Comparison of ENCODE assay signal across 9 mouse cellular contexts in the genomic region with DNA sequence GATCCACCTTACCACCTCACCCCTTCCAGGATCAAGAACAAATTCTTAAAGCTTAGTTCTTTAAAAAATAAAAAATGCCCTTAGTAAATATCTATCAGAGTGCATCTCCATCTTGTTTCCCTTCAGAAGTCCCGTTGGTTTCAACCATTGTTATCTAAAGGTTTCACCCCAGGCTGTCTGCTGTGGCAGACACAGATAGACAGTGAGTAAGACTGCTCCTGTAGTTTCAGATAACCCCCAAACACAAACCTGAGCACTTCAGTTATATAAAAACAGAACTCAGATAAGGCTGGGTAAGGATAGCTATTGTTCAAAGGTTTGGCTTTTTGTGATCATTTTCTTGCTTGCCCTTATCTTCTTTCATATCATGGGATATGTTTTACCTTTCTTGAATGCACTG.
"Had no signal": no experiment of that assay in that cellular context is flagged by ENCODE, and none has a peak within 500 bp of the region (broad histone marks: within the 10 kb centered on the region; RNA-seq: fewer than 3 reads in every experiment).

No protein-coding gene starts in this region.

- H3K27ac ChIP-seq: limb, embryonic 15.5 days; midbrain, embryonic 12.5 days had no signal

- DNase-seq: kidney, adult 8-10 months; kidney, postnatal 25 days; lung, adult 18-20 months; right cerebral cortex, postnatal 14 days; thymus, postnatal 36 days had no signal

- H3K9me3 ChIP-seq: limb, embryonic 15.5 days; megakaryocyte, embryonic 14.5 days; midbrain, embryonic 12.5 days had no signal

- ATAC-seq: intestine, postnatal 0 days had no signal

- H3K9ac ChIP-seq: limb, embryonic 15.5 days; midbrain, embryonic 12.5 days had no signal

- H3K27me3 ChIP-seq: limb, embryonic 15.5 days; megakaryocyte, embryonic 14.5 days; midbrain, embryonic 12.5 days had no signal

- H3K36me3 ChIP-seq: limb, embryonic 15.5 days; midbrain, embryonic 12.5 days had no signal
